Mouse (Mus musculus): ENCODE results near the gene Pak6. TPM values are rescaled to one million over a fixed set of nuclear protein-coding genes. Genes with fewer than 3 reads are reported as not detected.

Pak6 gene
- polyA plus RNA-seq, 1 experiment from 2014 or later, result 0.60 TPM

DNA sequence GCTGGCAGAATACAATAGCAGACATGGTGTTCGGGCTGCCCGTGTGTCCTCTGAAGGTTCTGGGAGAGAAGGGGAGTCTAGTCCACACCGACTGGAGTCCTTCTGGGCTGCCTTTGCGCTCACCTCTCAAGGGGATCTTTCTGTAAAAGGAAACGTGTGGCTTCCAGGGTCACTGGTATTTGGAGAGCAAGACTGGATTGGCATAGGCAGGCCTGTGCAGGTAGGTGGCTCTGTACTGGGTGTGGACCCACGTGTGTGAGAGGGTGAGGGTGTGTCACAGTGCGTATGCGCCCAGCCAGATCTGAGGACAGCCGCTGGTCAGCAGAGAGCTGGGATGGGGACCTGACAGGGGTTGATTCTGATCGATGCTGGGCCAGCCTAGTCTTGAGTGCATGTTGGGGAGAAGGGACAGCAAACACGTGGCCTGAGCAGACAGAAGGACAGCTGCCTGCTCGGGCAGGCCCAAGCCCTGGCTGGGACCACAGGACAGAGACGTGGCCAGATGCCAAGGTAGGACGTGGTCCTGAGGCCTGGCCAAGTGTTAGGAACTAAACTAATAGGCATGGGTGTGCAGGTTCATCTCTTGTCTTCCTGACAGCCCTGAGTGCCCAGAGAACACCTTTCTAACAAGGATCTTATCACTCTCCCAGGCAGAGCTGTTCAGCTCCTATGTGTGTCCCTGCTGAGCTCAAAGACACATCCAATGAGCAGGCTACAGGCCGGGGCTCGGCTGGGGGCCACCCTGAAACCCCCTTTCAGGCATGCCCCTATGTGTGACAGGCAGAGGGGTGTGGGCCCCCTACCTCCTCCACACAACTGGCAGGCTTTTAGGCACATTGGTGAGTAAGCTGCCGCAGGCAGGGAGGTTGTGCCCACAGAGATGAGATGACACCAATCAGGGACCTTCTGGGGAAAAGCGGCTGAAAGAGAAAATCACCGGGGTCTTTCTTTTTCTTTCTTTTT, 982 bp downstream of the Pak6 start:
- Histone ChIP-seq H3K4me3 (ENCODE audit: low read length) (peak overlapping the region; percentile 49), H3K4me1 (ENCODE audit: insufficient read depth, low read length) (peaks cover 9% of the 10 kb centered on the region), H3K9ac (replicated peaks; ENCODE audit: low read length) (0 out of 2 replicates have a peak overlapping the region, but pooled peaks have one; percentile 50), H3K4me2 (replicated peaks; ENCODE audit: low read depth, low read length) (peak overlapping the region; percentile 83), H3K27ac (ENCODE audit: low read length) (no peak overlapping the region), H3K36me3 (ENCODE audit: insufficient read depth, low read length) (no peaks in the 10 kb centered on the region), H3K27me3 (ENCODE audit: insufficient read depth, low read length) (peaks cover 18% of the 10 kb centered on the region), H3K9me3 (ENCODE audit: low read length) (no peaks in the 10 kb centered on the region)
- peak; percentile 53 for ATAC-seq (ENCODE audit: low FRiP score, low TSS enrichment)
- WGBS, result 55% methylated on average over 19 of the region's 19 CpGs

DNA sequence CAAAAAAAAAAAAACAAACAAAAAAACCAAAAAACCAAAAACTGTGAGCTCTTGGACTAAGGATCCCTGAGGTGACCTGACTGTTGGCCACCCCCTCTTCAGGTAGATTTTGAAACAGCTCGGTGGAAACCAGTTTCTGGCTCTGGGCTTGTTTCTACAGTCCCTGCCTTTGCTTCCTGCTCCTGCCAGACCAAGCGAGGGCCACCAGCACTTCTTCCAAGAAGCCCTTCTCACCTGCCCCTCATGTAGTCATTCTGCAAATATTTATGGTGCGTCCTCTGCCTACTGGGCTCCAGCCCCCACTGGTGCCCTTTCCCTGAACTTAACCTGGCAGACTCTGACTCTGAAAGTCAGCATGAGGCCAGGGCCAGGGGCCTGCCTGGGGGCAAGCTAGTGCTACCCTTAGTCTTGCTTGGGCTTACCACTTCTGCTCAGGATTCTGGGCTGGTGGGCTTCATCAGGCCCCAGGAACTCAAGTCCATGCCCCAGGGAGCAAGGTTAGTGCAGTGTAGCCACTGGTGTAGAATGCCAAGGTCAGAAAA, 1.9 kb downstream of the Pak6 start:
- no peaks in the 10 kb centered on the region for H3K9me3 ChIP-seq (ENCODE audit: low read length)
- H3K9ac ChIP-seq (replicated peaks; ENCODE audit: low read length), result no peak overlapping the region
- peaks cover 7% of the 10 kb centered on the region for H3K4me1 ChIP-seq (ENCODE audit: insufficient read depth, low read length)
- H3K27me3 ChIP-seq (ENCODE audit: insufficient read depth, low read length), result peaks cover 18% of the 10 kb centered on the region
- ATAC-seq (ENCODE audit: low FRiP score, low TSS enrichment), result no peak
- no peaks in the 10 kb centered on the region for H3K36me3 ChIP-seq (ENCODE audit: insufficient read depth, low read length)
- H3K4me2 ChIP-seq (replicated peaks; ENCODE audit: low read depth, low read length), result no peak overlapping the region
- WGBS, result 68% methylated on average over 3 of the region's 3 CpGs
- H3K27ac ChIP-seq (ENCODE audit: low read length), result no peak overlapping the region
- no peak overlapping the region for H3K4me3 ChIP-seq (ENCODE audit: low read length)

DNA sequence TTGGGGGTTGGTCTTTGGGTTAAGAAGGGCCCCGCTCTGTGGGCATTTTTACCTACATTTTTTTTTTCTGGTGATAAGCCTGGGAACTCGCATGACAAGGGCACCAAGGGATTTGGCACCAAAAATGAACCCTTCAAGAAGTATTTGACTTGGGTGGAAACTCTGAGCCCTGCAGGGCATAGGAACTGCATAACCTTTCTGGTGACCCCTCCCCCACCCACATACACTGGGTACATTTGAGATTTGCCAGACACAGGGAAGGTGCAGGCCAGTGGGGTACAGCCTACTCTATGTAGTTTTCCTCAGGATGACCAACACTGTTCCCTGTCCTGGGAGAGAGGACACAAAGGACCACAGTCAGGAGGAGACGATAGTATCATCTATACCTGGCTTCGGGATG, 2.5 kb downstream of the Pak6 start:
- WGBS, result 85% methylated on average over 4 of the region's 4 CpGs
- H3K27ac ChIP-seq (ENCODE audit: low read length), result no peak overlapping the region
- H3K4me3 ChIP-seq (ENCODE audit: low read length), result no peak overlapping the region
- ATAC-seq (ENCODE audit: low FRiP score, low TSS enrichment), result no peak
- H3K9me3 ChIP-seq (ENCODE audit: low read length), result no peaks in the 10 kb centered on the region
- H3K4me2 ChIP-seq (replicated peaks; ENCODE audit: low read depth, low read length), result no peak overlapping the region
- peaks cover 18% of the 10 kb centered on the region for H3K27me3 ChIP-seq (ENCODE audit: insufficient read depth, low read length)
- H3K9ac ChIP-seq (replicated peaks; ENCODE audit: low read length), result no peak overlapping the region
- peaks cover 7% of the 10 kb centered on the region for H3K4me1 ChIP-seq (ENCODE audit: insufficient read depth, low read length)
- no peaks in the 10 kb centered on the region for H3K36me3 ChIP-seq (ENCODE audit: insufficient read depth, low read length)

DNA sequence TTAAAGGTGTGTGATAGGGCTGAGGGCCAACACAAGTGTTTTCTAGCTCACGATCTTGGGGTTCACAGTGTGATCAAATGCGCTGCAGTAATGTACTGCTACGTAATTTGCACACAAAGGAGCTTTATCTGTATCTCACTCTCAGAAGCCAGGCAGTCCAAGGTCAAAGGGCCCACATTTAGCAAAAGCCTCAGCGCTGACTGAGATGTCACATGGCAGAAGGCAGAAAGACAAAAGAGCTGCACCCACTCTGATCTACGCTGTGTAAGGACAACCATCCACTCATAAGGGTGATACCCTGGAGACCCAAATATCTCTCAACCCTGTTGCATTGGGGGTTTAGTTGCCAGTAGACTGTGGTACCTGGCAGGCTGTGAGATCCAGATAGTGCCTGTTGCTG, 4.1 kb downstream of the Pak6 start:
- Histone ChIP-seq H3K9me3 (ENCODE audit: low read length) (no peaks in the 10 kb centered on the region), H3K36me3 (ENCODE audit: insufficient read depth, low read length) (no peaks in the 10 kb centered on the region), H3K4me3 (ENCODE audit: low read length) (no peak overlapping the region), H3K4me1 (ENCODE audit: insufficient read depth, low read length) (peaks cover 7% of the 10 kb centered on the region), H3K27me3 (ENCODE audit: insufficient read depth, low read length) (peaks cover 20% of the 10 kb centered on the region), H3K27ac (ENCODE audit: low read length) (no peak overlapping the region), H3K9ac (replicated peaks; ENCODE audit: low read length) (no peak overlapping the region), H3K4me2 (replicated peaks; ENCODE audit: low read depth, low read length) (no peak overlapping the region)
- 86% methylated on average over 5 of the region's 5 CpGs for WGBS
- no peak for ATAC-seq (ENCODE audit: low FRiP score, low TSS enrichment)

DNA sequence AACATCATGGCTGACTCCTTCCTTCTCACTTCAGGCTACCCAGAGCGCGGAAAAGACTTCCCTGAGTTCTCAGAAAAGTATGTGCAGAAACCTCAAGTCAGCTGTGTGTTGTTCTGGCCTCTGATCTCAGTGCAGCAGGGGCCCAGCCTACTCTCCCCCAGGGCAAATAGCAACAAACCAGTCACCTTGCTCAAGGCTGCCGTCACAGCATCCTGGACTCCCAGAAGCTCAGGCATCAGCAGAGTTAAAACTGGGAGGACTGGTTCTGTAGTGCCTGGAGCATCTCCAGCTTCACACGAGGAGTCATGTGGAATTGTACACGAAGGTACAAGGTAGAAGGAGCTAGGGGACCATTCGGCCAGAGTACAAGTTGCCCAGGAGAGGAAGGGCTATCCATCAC, 6.1 kb downstream of the Pak6 start:
- Histone ChIP-seq H3K4me3 (ENCODE audit: low read length) (no peak overlapping the region), H3K27me3 (ENCODE audit: insufficient read depth, low read length) (peaks cover 23% of the 10 kb centered on the region), H3K27ac (ENCODE audit: low read length) (peak overlapping the region; percentile 61; the same call in 1 of the 2 replicates), H3K4me1 (ENCODE audit: insufficient read depth, low read length) (peaks cover 7% of the 10 kb centered on the region), H3K9me3 (ENCODE audit: low read length) (no peaks in the 10 kb centered on the region), H3K9ac (replicated peaks; ENCODE audit: low read length) (no peak overlapping the region), H3K4me2 (replicated peaks; ENCODE audit: low read depth, low read length) (no peak overlapping the region), H3K36me3 (ENCODE audit: insufficient read depth, low read length) (no peaks in the 10 kb centered on the region)
- WGBS, result 59% methylated on average over 6 of the region's 6 CpGs
- ATAC-seq (ENCODE audit: low FRiP score, low TSS enrichment), result peak; percentile 66

DNA sequence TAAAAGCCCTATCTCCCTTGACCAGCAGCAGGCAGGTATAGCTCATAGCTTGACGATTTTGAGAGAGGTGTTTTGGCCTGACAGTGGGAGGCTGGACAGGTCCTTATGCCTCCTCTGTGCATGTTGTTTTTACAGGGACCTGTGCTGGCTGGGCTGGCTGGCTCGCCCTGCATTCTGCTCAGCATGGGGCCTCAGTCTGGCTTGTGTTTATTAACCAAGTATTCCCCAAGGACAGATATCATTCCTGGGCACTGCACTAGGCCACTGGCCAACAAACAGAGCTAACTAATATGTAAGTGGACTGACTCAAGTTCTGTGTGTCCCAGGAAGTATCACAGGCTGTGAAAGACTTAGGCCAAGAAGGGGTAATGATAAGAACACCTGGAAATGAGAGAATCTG, 6.7 kb downstream of the Pak6 start:
- peak; percentile 23; the same call in 1 of the 2 replicates for ATAC-seq (ENCODE audit: low FRiP score, low TSS enrichment)
- Histone ChIP-seq H3K27ac (ENCODE audit: low read length) (peak overlapping the region; percentile 61; the same call in 1 of the 2 replicates), H3K9me3 (ENCODE audit: low read length) (no peaks in the 10 kb centered on the region), H3K9ac (replicated peaks; ENCODE audit: low read length) (no peak overlapping the region), H3K4me1 (ENCODE audit: insufficient read depth, low read length) (peaks cover 7% of the 10 kb centered on the region), H3K4me3 (ENCODE audit: low read length) (no peak overlapping the region), H3K36me3 (ENCODE audit: insufficient read depth, low read length) (no peaks in the 10 kb centered on the region), H3K27me3 (ENCODE audit: insufficient read depth, low read length) (peaks cover 28% of the 10 kb centered on the region), H3K4me2 (replicated peaks; ENCODE audit: low read depth, low read length) (no peak overlapping the region)
- WGBS, result 28% methylated on average over 2 of the region's 2 CpGs

DNA sequence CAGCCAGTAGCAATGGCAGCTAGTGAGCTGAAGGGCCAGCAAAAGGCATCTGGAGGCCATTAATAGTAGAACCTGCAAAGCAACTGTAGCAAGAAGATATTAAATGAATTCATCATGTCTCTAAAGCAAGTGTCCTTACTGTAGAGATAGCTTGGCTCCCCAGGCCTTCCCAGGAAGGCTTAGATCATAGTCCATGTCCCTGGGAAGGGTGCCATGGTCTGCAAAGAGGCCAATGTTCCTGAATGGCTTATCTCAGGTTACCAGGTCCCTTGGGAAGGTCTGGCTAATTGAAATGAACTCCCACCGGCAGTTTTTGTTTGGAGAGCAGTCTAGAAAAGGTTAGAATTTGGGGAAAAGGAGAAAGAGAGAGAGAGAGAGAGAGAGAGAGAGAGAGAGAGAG, 8.6 kb downstream of the Pak6 start:
- peaks cover 46% of the 10 kb centered on the region for H3K27me3 ChIP-seq (ENCODE audit: insufficient read depth, low read length)

DNA sequence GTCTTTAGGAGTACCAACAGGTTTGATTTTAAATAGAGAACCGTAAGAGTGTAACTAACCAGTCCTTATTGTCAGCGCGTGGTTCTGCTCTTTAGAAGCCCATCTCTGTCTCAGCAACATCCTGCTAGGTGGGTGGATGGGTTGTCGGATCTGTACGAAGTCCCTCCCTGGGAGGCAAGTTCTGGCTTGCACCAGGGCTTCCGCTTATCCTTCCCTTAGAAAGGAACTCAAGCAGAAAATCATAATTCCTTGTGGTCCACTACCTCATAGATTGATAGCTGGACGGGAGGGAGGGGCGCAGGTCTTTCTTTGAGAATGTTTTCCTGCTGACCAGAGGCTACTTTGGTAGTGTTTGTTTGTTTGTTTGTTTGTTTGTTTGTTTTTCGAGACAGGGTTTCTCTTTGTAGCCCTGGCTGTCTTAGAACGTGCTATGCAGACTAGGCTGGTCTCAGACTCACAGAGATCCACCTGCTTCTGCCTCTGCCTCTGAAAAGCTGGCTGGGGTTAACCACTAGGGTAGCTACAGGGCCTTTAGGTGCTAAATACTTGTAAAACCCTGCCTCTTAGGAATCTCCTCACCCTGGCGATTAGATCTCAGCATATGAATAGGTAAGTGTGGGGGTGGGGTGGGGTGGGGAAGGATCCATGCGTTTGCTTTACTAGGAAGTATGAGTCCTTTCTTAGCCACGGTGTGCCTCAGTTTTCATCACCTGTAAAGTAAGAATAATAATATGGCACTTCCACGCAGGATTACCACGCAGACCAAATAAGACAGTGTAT, 10.8 kb downstream of the Pak6 start:
- H3K27ac ChIP-seq (ENCODE audit: low read length), result no peak overlapping the region
- H3K4me3 ChIP-seq (ENCODE audit: low read length), result no peak overlapping the region
- H3K4me2 ChIP-seq (replicated peaks; ENCODE audit: low read depth, low read length), result no peak overlapping the region
- WGBS, result 21% methylated on average over 15 of the region's 15 CpGs
- H3K36me3 ChIP-seq (ENCODE audit: insufficient read depth, low read length), result no peaks in the 10 kb centered on the region
- no peak for ATAC-seq (ENCODE audit: low FRiP score, low TSS enrichment)
- H3K4me1 ChIP-seq (ENCODE audit: insufficient read depth, low read length), result peaks cover 9% of the 10 kb centered on the region
- no peak overlapping the region for H3K9ac ChIP-seq (replicated peaks; ENCODE audit: low read length)
- H3K9me3 ChIP-seq (ENCODE audit: low read length), result no peaks in the 10 kb centered on the region
- peaks cover 68% of the 10 kb centered on the region for H3K27me3 ChIP-seq (ENCODE audit: insufficient read depth, low read length)

More for the DNA sequence above, 8.6 kb downstream of the Pak6 start:
- Histone ChIP-seq H3K27ac (ENCODE audit: low read length) (no peak overlapping the region), H3K4me2 (replicated peaks; ENCODE audit: low read depth, low read length) (no peak overlapping the region), H3K9ac (replicated peaks; ENCODE audit: low read length) (no peak overlapping the region), H3K4me3 (ENCODE audit: low read length) (no peak overlapping the region), H3K36me3 (ENCODE audit: insufficient read depth, low read length) (no peaks in the 10 kb centered on the region), H3K4me1 (ENCODE audit: insufficient read depth, low read length) (peaks cover 7% of the 10 kb centered on the region), H3K9me3 (ENCODE audit: low read length) (no peaks in the 10 kb centered on the region)
- 32% methylated on average over 1 of the region's 1 CpGs for WGBS
- no peak for ATAC-seq (ENCODE audit: low FRiP score, low TSS enrichment)

DNA sequence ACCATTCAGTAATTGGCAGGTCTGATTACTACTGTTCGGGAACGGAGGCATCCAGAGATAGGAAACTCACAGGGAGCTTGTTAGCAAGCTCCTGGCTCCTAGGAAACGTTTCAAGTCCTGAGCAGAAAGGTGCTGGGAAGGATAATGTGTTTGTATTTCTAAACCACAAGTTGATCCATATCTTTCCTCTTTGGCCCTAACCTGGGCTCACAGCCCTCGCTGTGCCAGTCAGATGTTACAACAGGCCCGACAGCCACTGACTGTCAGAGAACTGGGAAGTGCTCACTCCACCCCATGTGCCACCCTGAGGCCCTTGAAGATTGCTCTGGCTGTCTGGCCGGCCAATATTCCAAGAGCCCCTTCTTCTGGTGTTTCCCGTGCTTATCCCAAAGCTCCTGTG, 11.4 kb downstream of the Pak6 start:
- 9% methylated on average over 7 of the region's 7 CpGs for WGBS
- H3K27me3 ChIP-seq (ENCODE audit: insufficient read depth, low read length), result peaks cover 70% of the 10 kb centered on the region

More for the DNA sequence above, 11.4 kb downstream of the Pak6 start:
- Histone ChIP-seq H3K9me3 (ENCODE audit: low read length) (no peaks in the 10 kb centered on the region), H3K4me2 (replicated peaks; ENCODE audit: low read depth, low read length) (no peak overlapping the region), H3K27ac (ENCODE audit: low read length) (no peak overlapping the region), H3K9ac (replicated peaks; ENCODE audit: low read length) (no peak overlapping the region), H3K4me1 (ENCODE audit: insufficient read depth, low read length) (peaks cover 6% of the 10 kb centered on the region), H3K36me3 (ENCODE audit: insufficient read depth, low read length) (no peaks in the 10 kb centered on the region), H3K4me3 (ENCODE audit: low read length) (no peak overlapping the region)
- no peak for ATAC-seq (ENCODE audit: low FRiP score, low TSS enrichment)
